Mouse (Mus musculus): ENCODE data around the gene Gm34653. TPM values are rescaled to one million over a fixed set of nuclear protein-coding genes. Genes with fewer than 3 reads are reported as not detected.
"Not testable (repeated sequence)": the region's sequence is repeated elsewhere in the genome, so short reads cannot be mapped to it uniquely, and the experiment has no call there.

Gm34653 gene
- total and polyA plus RNA-seq, 2 experiments from 2014 or later = 0.15 to 0.24 TPM

- TF ChIP-seq CTCF (IDR thresholded peaks at IDR 0.05; ENCODE audit: low read depth) = no peak
- Histone ChIP-seq H3K36me3 (ENCODE audit: insufficient read depth) (0 out of 2 replicates have a peak, but pooled peaks cover 12% of the 10 kb centered on the region), H3K4me2 (ENCODE audit: low read depth) (no peak overlapping the region), H3K9ac (no peak overlapping the region), H3K27me3 (ENCODE audit: insufficient read depth, low read length) (no peaks in the 10 kb centered on the region), H3K4me3 (ENCODE audit: low read depth, low read length) (no peak overlapping the region), H3K27ac (ENCODE audit: low read depth, low read length) (no peak overlapping the region), H3K9me3 (ENCODE audit: low read length) (no peaks in the 10 kb centered on the region), H3K4me1 (ENCODE audit: insufficient read depth) (peaks cover 10% of the 10 kb centered on the region; the same call in 1 of the 2 replicates)
- DNase-seq (no peak), ATAC-seq (no peak)
- WGBS = 95% methylated on average over 2 of the region's 2 CpGs
These were observed 28.6 kb upstream of the Gm34653 start for GRCm38 (mm10) chr2:34804172-34804571.

- H3K36me3 ChIP-seq (ENCODE audit: insufficient read depth) = 0 out of 2 replicates have a peak, but pooled peaks cover 12% of the 10 kb centered on the region
- no peak for DNase-seq
- no peaks in the 10 kb centered on the region for H3K9me3 ChIP-seq (ENCODE audit: low read length)
- no peak overlapping the region for H3K9ac ChIP-seq
- no peak overlapping the region for H3K4me3 ChIP-seq (ENCODE audit: low read depth, low read length)
- TF ChIP-seq CTCF (IDR thresholded peaks at IDR 0.05; ENCODE audit: low read depth) = no peak
- no peak overlapping the region for H3K27ac ChIP-seq (ENCODE audit: low read depth, low read length)
- ATAC-seq = no peak
- H3K4me1 ChIP-seq (ENCODE audit: insufficient read depth) = peaks cover 9% of the 10 kb centered on the region; the same call in 1 of the 2 replicates
- no peaks in the 10 kb centered on the region for H3K27me3 ChIP-seq (ENCODE audit: insufficient read depth, low read length)
- WGBS = 66% methylated on average over 1 of the region's 1 CpGs
- H3K4me2 ChIP-seq (ENCODE audit: low read depth) = no peak overlapping the region
These were observed 28.0 kb upstream of the Gm34653 start for GRCm38 (mm10) chr2:34804815-34805214.

- 88% methylated on average over 10 of the region's 10 CpGs for WGBS
- Histone ChIP-seq H3K27me3 (ENCODE audit: insufficient read depth, low read length) (no peaks in the 10 kb centered on the region), H3K4me3 (ENCODE audit: low read depth, low read length) (no peak overlapping the region), H3K9me3 (ENCODE audit: low read length) (no peaks in the 10 kb centered on the region), H3K36me3 (ENCODE audit: insufficient read depth) (0 out of 2 replicates have a peak, but pooled peaks cover 12% of the 10 kb centered on the region), H3K9ac (no peak overlapping the region), H3K27ac (ENCODE audit: low read depth, low read length) (no peak overlapping the region), H3K4me1 (ENCODE audit: insufficient read depth) (peaks cover 9% of the 10 kb centered on the region; the same call in 1 of the 2 replicates), H3K4me2 (ENCODE audit: low read depth) (no peak overlapping the region)
- TF ChIP-seq CTCF (IDR thresholded peaks at IDR 0.05; ENCODE audit: low read depth) = no peak
- DNase-seq (no peak), ATAC-seq (no peak)
These were observed 27.4 kb upstream of the Gm34653 start for GRCm38 (mm10) chr2:34805364-34805950.

GRCm38 (mm10) chr2:34808057-34808456, 24.8 kb upstream of the Gm34653 start:
- no peaks in the 10 kb centered on the region for H3K9me3 ChIP-seq (ENCODE audit: low read length)
- H3K4me2 ChIP-seq (ENCODE audit: low read depth) = no peak overlapping the region
- TF ChIP-seq CTCF (IDR thresholded peaks at IDR 0.05; ENCODE audit: low read depth) = no peak
- peaks cover 9% of the 10 kb centered on the region; the same call in 1 of the 2 replicates for H3K4me1 ChIP-seq (ENCODE audit: insufficient read depth)
- H3K9ac ChIP-seq = no peak overlapping the region
- whole genome bisulfite sequencing = 84% methylated on average over 2 of the region's 2 CpGs
- no peak overlapping the region for H3K4me3 ChIP-seq (ENCODE audit: low read depth, low read length)
- DNase-seq = no peak
- peaks cover 24% of the 10 kb centered on the region; the same call in 1 of the 2 replicates for H3K36me3 ChIP-seq (ENCODE audit: insufficient read depth)
- H3K27me3 ChIP-seq (ENCODE audit: insufficient read depth, low read length) = no peaks in the 10 kb centered on the region
- no peak for ATAC-seq
- no peak overlapping the region for H3K27ac ChIP-seq (ENCODE audit: low read depth, low read length)

GRCm38 (mm10) chr2:34809568-34809967, 23.2 kb upstream of the Gm34653 start:
- TF ChIP-seq CTCF (IDR thresholded peaks at IDR 0.05; ENCODE audit: low read depth) = no peak
- no peaks in the 10 kb centered on the region for H3K9me3 ChIP-seq (ENCODE audit: low read length)
- no peaks in the 10 kb centered on the region for H3K4me1 ChIP-seq (ENCODE audit: insufficient read depth)
- H3K36me3 ChIP-seq (ENCODE audit: insufficient read depth) = peaks cover 24% of the 10 kb centered on the region; the same call in 1 of the 2 replicates
- WGBS = 91% methylated on average over 1 of the region's 1 CpGs
- no peak overlapping the region for H3K27ac ChIP-seq (ENCODE audit: low read depth, low read length)
- ATAC-seq = no peak
- H3K27me3 ChIP-seq (ENCODE audit: insufficient read depth, low read length) = no peaks in the 10 kb centered on the region
- no peak overlapping the region for H3K9ac ChIP-seq
- H3K4me3 ChIP-seq (ENCODE audit: low read depth, low read length) = no peak overlapping the region
- no peak overlapping the region for H3K4me2 ChIP-seq (ENCODE audit: low read depth)
- no peak for DNase-seq

GRCm38 (mm10) chr2:34810775-34811174, 22.0 kb upstream of the Gm34653 start:
- DNase-seq (no peak), ATAC-seq (no peak)
- no peak overlapping the region for H3K4me2 ChIP-seq (ENCODE audit: low read depth)
- WGBS = 96% methylated on average over 3 of the region's 3 CpGs
- no peak overlapping the region for H3K27ac ChIP-seq (ENCODE audit: low read depth, low read length)
- no peaks in the 10 kb centered on the region for H3K27me3 ChIP-seq (ENCODE audit: insufficient read depth, low read length)
- no peak overlapping the region for H3K4me3 ChIP-seq (ENCODE audit: low read depth, low read length)
- H3K36me3 ChIP-seq (ENCODE audit: insufficient read depth) = peaks cover 30% of the 10 kb centered on the region; the same call in 1 of the 2 replicates
- TF ChIP-seq CTCF (IDR thresholded peaks at IDR 0.05; ENCODE audit: low read depth) = no peak
- H3K4me1 ChIP-seq (ENCODE audit: insufficient read depth) = no peaks in the 10 kb centered on the region
- no peaks in the 10 kb centered on the region for H3K9me3 ChIP-seq (ENCODE audit: low read length)
- no peak overlapping the region for H3K9ac ChIP-seq

GRCm38 (mm10) chr2:34812706-34813105, 20.1 kb upstream of the Gm34653 start:
- 87% methylated on average over 7 of the region's 7 CpGs for WGBS
- no peak for ATAC-seq
- peaks cover 24% of the 10 kb centered on the region; the same call in 1 of the 2 replicates for H3K36me3 ChIP-seq (ENCODE audit: insufficient read depth)

GRCm38 (mm10) chr2:34815893-34816292, 16.9 kb upstream of the Gm34653 start:
- not testable (repeated sequence) for H3K9me3 ChIP-seq (ENCODE audit: low read length); ATAC-seq

More at GRCm38 (mm10) chr2:34812706-34813105, 20.1 kb upstream of the Gm34653 start:
- Histone ChIP-seq H3K27me3 (ENCODE audit: insufficient read depth, low read length) (no peaks in the 10 kb centered on the region), H3K4me2 (ENCODE audit: low read depth) (no peak overlapping the region), H3K9ac (no peak overlapping the region), H3K4me3 (ENCODE audit: low read depth, low read length) (no peak overlapping the region), H3K4me1 (ENCODE audit: insufficient read depth) (no peaks in the 10 kb centered on the region), H3K27ac (ENCODE audit: low read depth, low read length) (no peak overlapping the region), H3K9me3 (ENCODE audit: low read length) (no peaks in the 10 kb centered on the region)
- DNase-seq = no peak
- no peak for TF ChIP-seq CTCF (IDR thresholded peaks at IDR 0.05; ENCODE audit: low read depth)

More at GRCm38 (mm10) chr2:34815893-34816292, 16.9 kb upstream of the Gm34653 start:
- H3K4me2 ChIP-seq (ENCODE audit: low read depth); H3K27ac ChIP-seq (ENCODE audit: low read depth, low read length); H3K9ac ChIP-seq; H3K27me3 ChIP-seq (ENCODE audit: insufficient read depth, low read length); H3K4me1 ChIP-seq (ENCODE audit: insufficient read depth); H3K4me3 ChIP-seq (ENCODE audit: low read depth, low read length); DNase-seq: not testable (repeated sequence)
- peaks cover 29% of the 10 kb centered on the region; the same call in 1 of the 2 replicates for H3K36me3 ChIP-seq (ENCODE audit: insufficient read depth)
- WGBS = 100% methylated on average over 2 of the region's 2 CpGs
